Mouse (Mus musculus) hindbrain, postnatal 0 days (tissue): ENCODE data around the gene Cwf19l2. TPM values are rescaled to one million over a fixed set of nuclear protein-coding genes. Genes with fewer than 3 reads are reported as not detected.

Experiments
- ATAC-seq: fragments of 200-750 bp; cut with Nextera tagmentation; 2 replicates; pipeline ENCODE4 v1.8.0; 2017; ENCODE audit warnings: mild to moderate bottlenecking, moderate TSS enrichment, moderate library complexity
- DNase-seq: peaks from one replicate; pipeline ENCODE4 v3.0.0-alpha.2; 2015; ENCODE audit warnings: low spot score
- H3K27ac ChIP-seq: fragments of 300-500 bp; sonication (generic); 2 replicates; pipeline ENCODE4 v1.5.1; 2014; ENCODE audit warnings: mild to moderate bottlenecking
- H3K27me3 ChIP-seq: fragments of 300-500 bp; sonication (generic); 2 replicates; pipeline ENCODE4 v1.6.1; 2014; ENCODE audit warnings: low read length, mixed read lengths; ENCODE audit not compliant: insufficient read depth
- H3K36me3 ChIP-seq: fragments of 300-500 bp; sonication (generic); 2 replicates; pipeline ENCODE4 v1.6.1; 2014; ENCODE audit warnings: low read length, mixed read lengths; ENCODE audit not compliant: insufficient read depth
- H3K4me1 ChIP-seq: fragments of 300-500 bp; sonication (generic); 2 replicates; pipeline ENCODE4 v1.6.1; 2014; ENCODE audit warnings: antibody characterized with exemption, low read length, mixed read lengths; ENCODE audit not compliant: insufficient read depth
- H3K4me2 ChIP-seq: fragments of 300-500 bp; sonication (generic); 2 replicates; pipeline ENCODE4 v1.6.1; 2014; ENCODE audit warnings: low read depth, mild to moderate bottlenecking, low read length, moderate library complexity, mixed read lengths
- H3K4me3 ChIP-seq: fragments of 300-500 bp; sonication (generic); 2 replicates; pipeline ENCODE4 v1.5.1; 2014; ENCODE audit warnings: low read length
- H3K9ac ChIP-seq: fragments of 300-500 bp; sonication (generic); replicated peaks from 2 replicates; pipeline ENCODE4 v1.6.1; 2014; ENCODE audit warnings: mild to moderate bottlenecking, low read length, moderate library complexity, mixed read lengths
- H3K9me3 ChIP-seq: fragments of 300-500 bp; sonication (generic); 2 replicates; pipeline ENCODE4 v1.6.1; 2016; ENCODE audit warnings: low read length, mixed read lengths
- CTCF ChIP-seq: IDR thresholded peaks from 2 replicates; pipeline ENCODE4 v1.5.1; 2016; ENCODE audit warnings: antibody characterized with exemption, control low read depth, low read depth
- WGBS: fragments of 180-500 bp; shearing (Covaris S2); extraction: QIAGEN DNeasy Blood & Tissue Kit; methylation state at CpG from one replicate; pipeline ENCODE4 v1.1.7; 2014; 5-methylcytosine and 5-hydroxymethylcytosine counted together
- polyA plus RNA-seq: library from polyadenylated mRNA; unstranded; fragments of >200 nt; fragmentation: Nextera tagmentation; extraction: Ambion mirVana; gene quantifications from 2 replicates; pipeline ENCODE4 v1.2.1, GENCODE M21; 2015
- total RNA-seq: library from RNA; depleted of rRNA; stranded (reverse); fragments of >200 nt; gene quantifications from 2 replicates; pipeline ENCODE4 v1.2.3, GENCODE M21; 2014; rRNA removed

Gene Cwf19l2
- total and polyA plus RNA-seq, 2 experiments from 2014 or later = 6.0 to 8.8 TPM

GRCm38 (mm10) chr9:3519178-3519577 lies 115.8 kb downstream of the Cwf19l2 start:
- Histone ChIP-seq H3K27ac (no peak overlapping the region), H3K36me3 (no peaks in the 10 kb centered on the region), H3K4me2 (no peak overlapping the region), H3K9me3 (no peaks in the 10 kb centered on the region), H3K27me3 (no peaks in the 10 kb centered on the region), H3K4me1 (no peaks in the 10 kb centered on the region), H3K4me3 (no peak overlapping the region), H3K9ac (no peak overlapping the region)
- DNase-seq (no peak), ATAC-seq (no peak)
- WGBS = 70% methylated on average over 1 of the region's 1 CpGs
- no peak for TF ChIP-seq CTCF

GRCm38 (mm10) chr9:3521031-3521430 lies 117.6 kb downstream of the Cwf19l2 start:
- no peak for TF ChIP-seq CTCF
- H3K27me3 ChIP-seq = no peaks in the 10 kb centered on the region
- H3K9me3 ChIP-seq = no peaks in the 10 kb centered on the region
- no peaks in the 10 kb centered on the region for H3K36me3 ChIP-seq
- ATAC-seq = no peak
- no peaks in the 10 kb centered on the region for H3K4me1 ChIP-seq
- H3K4me2 ChIP-seq = no peak overlapping the region
- 96% methylated on average over 2 of the region's 2 CpGs for WGBS
- no peak overlapping the region for H3K27ac ChIP-seq
- no peak overlapping the region for H3K4me3 ChIP-seq
- no peak for DNase-seq
- no peak overlapping the region for H3K9ac ChIP-seq

Other genes starting within 250 kb of the Cwf19l2 start
- 14.4 and 18.4 TPM in 2 replicates for gene Alkbh8, start 68.5 kb upstream of the Cwf19l2 start, total RNA-seq
- 41.1 and 44.9 TPM in 2 replicates for gene Alkbh8, start 68.5 kb upstream of the Cwf19l2 start, polyA plus RNA-seq
- gene Gucy1a2, start 129.2 kb downstream of the Cwf19l2 start, total RNA-seq = 27.5 and 27.6 TPM in 2 replicates
- 3.4 and 3.5 TPM in 2 replicates for gene Gucy1a2, start 129.2 kb downstream of the Cwf19l2 start, polyA plus RNA-seq